Mouse (Mus musculus) limb, embryonic 15.5 days (tissue): ENCODE results near the gene Usp24. TPM values are rescaled to one million over a fixed set of nuclear protein-coding genes. Genes with fewer than 3 reads are reported as not detected.

Experiments
- ATAC-seq: fragments of 200-750 bp; cut with Nextera tagmentation; 2 replicates; pipeline ENCODE4 v1.8.0; 2017; ENCODE audit warnings: low read depth, moderate TSS enrichment; ENCODE audit not compliant: insufficient number of reproducible peaks, low FRiP score, low TSS enrichment
- H3K27ac ChIP-seq: fragments of 300-500 bp; sonication (generic); 2 replicates; pipeline ENCODE4 v1.5.1; 2015; ENCODE audit warnings: moderate library complexity, mild to moderate bottlenecking, inconsistent platforms
- H3K27me3 ChIP-seq: fragments of 300-500 bp; sonication (generic); 2 replicates; pipeline ENCODE4 v1.6.1; 2015; ENCODE audit warnings: inconsistent platforms
- H3K36me3 ChIP-seq: fragments of 300-500 bp; sonication (generic); 2 replicates; pipeline ENCODE4 v1.6.1; 2015; ENCODE audit warnings: inconsistent platforms
- H3K4me1 ChIP-seq: fragments of 300-500 bp; sonication (generic); 2 replicates; pipeline ENCODE4 v1.6.1; 2015; ENCODE audit warnings: inconsistent platforms
- H3K4me2 ChIP-seq: fragments of 300-500 bp; sonication (generic); 2 replicates; pipeline ENCODE4 v1.6.1; 2015; ENCODE audit warnings: mild to moderate bottlenecking, inconsistent platforms
- H3K4me3 ChIP-seq: fragments of 300-500 bp; sonication (generic); 2 replicates; pipeline ENCODE4 v1.5.1; 2015; ENCODE audit warnings: mild to moderate bottlenecking, inconsistent platforms
- H3K9ac ChIP-seq: fragments of 300-500 bp; sonication (generic); 2 replicates; pipeline ENCODE4 v1.6.1; 2015; ENCODE audit warnings: inconsistent platforms
- H3K9me3 ChIP-seq: fragments of 300-500 bp; sonication (generic); 2 replicates; pipeline ENCODE4 v1.6.1; 2016; ENCODE audit warnings: inconsistent platforms
- WGBS: fragments of 180-500 bp; shearing (Covaris S2); methylation state at CpG from one replicate; pipeline ENCODE4 v1.1.7; 2015; 5-methylcytosine and 5-hydroxymethylcytosine counted together
- polyA plus RNA-seq: library from polyadenylated mRNA; unstranded; fragments of >200 nt; fragmentation: Nextera tagmentation; extraction: Ambion mirVana; gene quantifications from 2 replicates; pipeline ENCODE4 v1.2.1, GENCODE M21; 2015

Gene Usp24
- polyA plus RNA-seq, 1 experiment from 2014 or later = 8.0 TPM

- H3K4me2 ChIP-seq = no peak overlapping the region
- H3K27me3 ChIP-seq = no peaks in the 10 kb centered on the region
- no peak overlapping the region for H3K9ac ChIP-seq
Observed at GRCm38 (mm10) chr4:106296412-106297086, 19.5 kb upstream of the Usp24 start.

GRCm38 (mm10) chr4:106301346-106301745 lies 14.7 kb upstream of the Usp24 start:
- peak overlapping the region; percentile 22; the same call in 1 of the 2 replicates for H3K27ac ChIP-seq
- WGBS = 51% methylated on average over 6 of the region's 6 CpGs
- no peak for ATAC-seq

More at GRCm38 (mm10) chr4:106296412-106297086, 19.5 kb upstream of the Usp24 start:
- Histone ChIP-seq H3K27ac (no peak overlapping the region), H3K9me3 (no peaks in the 10 kb centered on the region), H3K36me3 (no peaks in the 10 kb centered on the region), H3K4me1 (0 out of 2 replicates have a peak, but pooled peaks cover 5% of the 10 kb centered on the region), H3K4me3 (no peak overlapping the region)
- no peak for ATAC-seq
- 81% methylated on average over 7 of the region's 7 CpGs for WGBS

GRCm38 (mm10) chr4:106308090-106308489 lies 7.9 kb upstream of the Usp24 start:
- no peak for ATAC-seq
- no peaks in the 10 kb centered on the region for H3K4me1 ChIP-seq
- H3K27me3 ChIP-seq = no peaks in the 10 kb centered on the region
- no peaks in the 10 kb centered on the region for H3K36me3 ChIP-seq
- WGBS = 91% methylated on average over 3 of the region's 3 CpGs
- H3K27ac ChIP-seq = no peak overlapping the region
- H3K9me3 ChIP-seq = no peaks in the 10 kb centered on the region
- H3K9ac ChIP-seq = no peak overlapping the region
- no peak overlapping the region for H3K4me2 ChIP-seq
- no peak overlapping the region for H3K4me3 ChIP-seq

More at GRCm38 (mm10) chr4:106301346-106301745, 14.7 kb upstream of the Usp24 start:
- H3K4me1 ChIP-seq = 0 out of 2 replicates have a peak, but pooled peaks cover 2% of the 10 kb centered on the region
- H3K4me3 ChIP-seq = no peak overlapping the region
- no peaks in the 10 kb centered on the region for H3K36me3 ChIP-seq
- H3K4me2 ChIP-seq = no peak overlapping the region
- no peaks in the 10 kb centered on the region for H3K27me3 ChIP-seq
- no peaks in the 10 kb centered on the region for H3K9me3 ChIP-seq
- H3K9ac ChIP-seq = no peak overlapping the region

GRCm38 (mm10) chr4:106312651-106313050 lies 3.4 kb upstream of the Usp24 start:
- no peak overlapping the region for H3K4me2 ChIP-seq
- no peak for ATAC-seq
- no peak overlapping the region for H3K9ac ChIP-seq
- no peaks in the 10 kb centered on the region for H3K9me3 ChIP-seq
- H3K27ac ChIP-seq = no peak overlapping the region
- no peaks in the 10 kb centered on the region for H3K27me3 ChIP-seq
- peaks cover 7% of the 10 kb centered on the region for H3K4me1 ChIP-seq
- no peaks in the 10 kb centered on the region for H3K36me3 ChIP-seq
- WGBS = 67% methylated on average over 8 of the region's 8 CpGs
- H3K4me3 ChIP-seq = no peak overlapping the region

GRCm38 (mm10) chr4:106313070-106313469 lies 2.9 kb upstream of the Usp24 start:
- Histone ChIP-seq H3K4me1 (peaks cover 10% of the 10 kb centered on the region), H3K27me3 (no peaks in the 10 kb centered on the region), H3K27ac (no peak overlapping the region), H3K9ac (no peak overlapping the region), H3K4me2 (no peak overlapping the region), H3K36me3 (no peaks in the 10 kb centered on the region), H3K9me3 (no peaks in the 10 kb centered on the region), H3K4me3 (no peak overlapping the region)
- 78% methylated on average over 8 of the region's 8 CpGs for WGBS
- no peak for ATAC-seq

- WGBS = 51% methylated on average over 4 of the region's 4 CpGs
- H3K27me3 ChIP-seq = no peaks in the 10 kb centered on the region
- H3K27ac ChIP-seq = no peak overlapping the region
- peaks cover 16% of the 10 kb centered on the region for H3K4me1 ChIP-seq
- no peaks in the 10 kb centered on the region for H3K9me3 ChIP-seq
- H3K36me3 ChIP-seq = no peaks in the 10 kb centered on the region
- H3K4me3 ChIP-seq = no peak overlapping the region
- H3K4me2 ChIP-seq = no peak overlapping the region
- no peak for ATAC-seq
- H3K9ac ChIP-seq = no peak overlapping the region
Observed at GRCm38 (mm10) chr4:106313874-106314273, 2.1 kb upstream of the Usp24 start.

GRCm38 (mm10) chr4:106314291-106314690 lies 1.7 kb upstream of the Usp24 start:
- H3K9ac ChIP-seq = no peak overlapping the region
- H3K4me1 ChIP-seq = peaks cover 19% of the 10 kb centered on the region
- no peak overlapping the region for H3K4me2 ChIP-seq
- H3K9me3 ChIP-seq = no peaks in the 10 kb centered on the region
- no peaks in the 10 kb centered on the region for H3K36me3 ChIP-seq
- H3K27me3 ChIP-seq = no peaks in the 10 kb centered on the region
- no peak overlapping the region for H3K4me3 ChIP-seq
- no peak overlapping the region for H3K27ac ChIP-seq
- ATAC-seq = no peak

GRCm38 (mm10) chr4:106316351-106317178 lies 552 bp downstream of the Usp24 start:
- Histone ChIP-seq H3K9ac (peak overlapping the region; percentile 96), H3K4me2 (peak overlapping the region; percentile 76), H3K9me3 (no peaks in the 10 kb centered on the region), H3K27me3 (no peaks in the 10 kb centered on the region), H3K36me3 (no peaks in the 10 kb centered on the region), H3K27ac (peak overlapping the region; percentile 93), H3K4me1 (peaks cover 29% of the 10 kb centered on the region), H3K4me3 (peak overlapping the region; percentile 80)
- WGBS = under 1% methylated on average over 79 of the region's 81 CpGs
- ATAC-seq = peak; percentile 64

GRCm38 (mm10) chr4:106317179-106318055 lies 1.4 kb downstream of the Usp24 start:
- Histone ChIP-seq H3K4me1 (peaks cover 30% of the 10 kb centered on the region), H3K4me3 (peak overlapping the region; percentile 80), H3K9me3 (no peaks in the 10 kb centered on the region), H3K4me2 (peak overlapping the region; percentile 76), H3K27ac (peak overlapping the region; percentile 93), H3K27me3 (no peaks in the 10 kb centered on the region), H3K36me3 (no peaks in the 10 kb centered on the region), H3K9ac (peak overlapping the region; percentile 96)
- 18% methylated on average over 19 of the region's 19 CpGs for WGBS
- ATAC-seq = no peak

- no peak for ATAC-seq
- peak overlapping the region; percentile 80 for H3K4me3 ChIP-seq
- peak overlapping the region; percentile 93 for H3K27ac ChIP-seq
- 62% methylated on average over 4 of the region's 4 CpGs for WGBS
- no peak overlapping the region for H3K9ac ChIP-seq
- H3K4me2 ChIP-seq = peak overlapping the region; percentile 76
- no peaks in the 10 kb centered on the region for H3K9me3 ChIP-seq
- no peaks in the 10 kb centered on the region for H3K27me3 ChIP-seq
- peaks cover 33% of the 10 kb centered on the region for H3K4me1 ChIP-seq
- H3K36me3 ChIP-seq = no peaks in the 10 kb centered on the region
Observed at GRCm38 (mm10) chr4:106318208-106318607, 2.2 kb downstream of the Usp24 start.

- no peaks in the 10 kb centered on the region for H3K9me3 ChIP-seq
- 63% methylated on average over 6 of the region's 6 CpGs for WGBS
- H3K9ac ChIP-seq = no peak overlapping the region
- no peak overlapping the region for H3K4me2 ChIP-seq
- H3K36me3 ChIP-seq = no peaks in the 10 kb centered on the region
- no peak overlapping the region for H3K27ac ChIP-seq
- no peaks in the 10 kb centered on the region for H3K27me3 ChIP-seq
- H3K4me1 ChIP-seq = peaks cover 33% of the 10 kb centered on the region
- no peak for ATAC-seq
- H3K4me3 ChIP-seq = no peak overlapping the region
Observed at GRCm38 (mm10) chr4:106318976-106319375, 3.0 kb downstream of the Usp24 start.
